Mouse (Mus musculus): ENCODE measurements around the gene Dtymk.

DNA sequence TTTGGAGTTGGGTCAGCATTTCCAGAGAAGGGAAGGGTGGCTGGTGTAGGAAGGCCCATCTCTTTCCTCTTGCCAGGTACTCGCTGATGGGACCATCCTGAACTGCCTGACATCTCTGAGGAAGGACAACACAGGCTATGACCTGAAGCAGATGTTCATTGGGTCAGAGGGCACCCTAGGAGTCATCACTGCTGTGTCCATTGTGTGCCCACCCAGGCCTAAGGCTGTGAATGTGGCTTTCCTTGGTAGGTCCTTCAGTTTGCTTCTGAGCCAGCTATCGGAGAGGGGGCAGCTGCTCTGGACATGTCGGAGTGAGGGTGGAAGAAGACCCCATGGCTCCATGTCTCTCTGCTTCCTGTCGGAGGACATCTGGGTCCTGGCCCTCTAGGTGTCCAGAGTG, 33.5 kb upstream of the Dtymk start:
- TF ChIP-seq CTCF (IDR thresholded peaks at IDR 0.05; ENCODE audit: extremely low read depth, insufficient read depth, insufficient read length, insufficient replicate concordance) (no peak), POLR2A (IDR thresholded peaks at IDR 0.05; ENCODE audit: low read depth, low read length) (no peak)
